Mouse (Mus musculus) CH12.LX (cell line): Measurements from ENCODE around the gene Gm48551.

Experiments used
- CTCF ChIP-seq, 2 experiments: IDR thresholded peaks in 1 of 2; conservative IDR thresholded peaks in 1 of 2; 2 replicates each; pipeline ENCODE4 v1.5.1; 2011 to 2012; ENCODE audit warnings: low read depth in 2 of 2, low read length in 2 of 2, improper control_type of control experiment in 1 of 2, inconsistent platforms in 1 of 2, mild to moderate bottlenecking in 1 of 2, moderate library complexity in 1 of 2
- EP300 ChIP-seq: IDR thresholded peaks from 2 replicates; pipeline ENCODE4 v1.6.1; 2011; ENCODE audit warnings: low read length, improper control_type of control experiment
- KAT2A ChIP-seq: IDR thresholded peaks from 2 replicates; pipeline ENCODE4 v1.6.1; 2012; ENCODE audit warnings: low read length, improper control_type of control experiment, inconsistent platforms; ENCODE audit not compliant: insufficient replicate concordance
- NELFE ChIP-seq: IDR thresholded peaks from 2 replicates; pipeline ENCODE4 v1.6.1; 2011; ENCODE audit warnings: low read depth, low read length, improper control_type of control experiment
- POLR2A ChIP-seq: IDR thresholded peaks from 2 replicates; pipeline ENCODE4 v1.6.1; 2011; ENCODE audit warnings: low read depth, mild to moderate bottlenecking, improper control_type of control experiment, low read length
- USF1 ChIP-seq: IDR thresholded peaks from 2 replicates; pipeline ENCODE4 v1.6.1; 2014; ENCODE audit warnings: low read depth, mild to moderate bottlenecking, inconsistent platforms, low read length, improper control_type of control experiment

DNA sequence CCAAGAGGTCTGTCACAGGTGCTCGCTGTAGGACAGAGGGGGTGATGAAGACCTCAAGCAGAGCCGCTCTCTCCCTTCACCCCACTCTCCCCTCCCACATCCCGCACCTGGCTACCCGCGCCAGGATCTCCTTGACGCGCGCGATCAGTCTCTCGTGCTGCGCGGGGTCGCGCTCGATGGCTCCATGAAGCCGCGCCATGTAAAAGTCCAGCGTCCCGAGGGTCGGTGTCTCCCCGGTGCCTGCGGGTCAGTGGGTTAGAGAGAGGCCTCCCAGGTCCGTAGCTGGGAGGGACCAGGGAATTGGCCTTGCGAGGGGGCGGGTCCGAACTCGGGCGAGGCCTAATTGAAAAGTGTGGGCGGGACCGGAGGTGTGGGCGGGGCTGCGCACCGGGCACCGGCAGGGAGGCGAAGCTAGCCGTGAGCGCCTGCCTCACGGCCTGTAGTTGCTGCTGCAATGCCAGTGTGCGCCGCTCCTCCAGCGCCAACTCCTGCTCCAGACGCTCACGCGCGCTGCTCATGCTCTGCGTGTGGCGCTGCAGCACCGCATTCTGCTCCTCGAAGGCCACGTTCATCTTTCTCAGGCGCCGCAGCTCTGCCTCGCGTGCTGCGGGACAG lies 37.7 kb upstream of the Gm48551 start:
- TF ChIP-seq CTCF (conservative IDR thresholded peaks at IDR 0.05 in 1 of 2, IDR thresholded peaks at IDR 0.05 in 1 of 2; ENCODE audit: low read depth in 2 of 2, low read length in 2 of 2) (no peak), KAT2A (no peak), USF1 (no peak), POLR2A (no peak), EP300 (no peak), NELFE (no peak)
